Mouse (Mus musculus): ENCODE data around the gene Syce1. TPM values are rescaled to one million over a fixed set of nuclear protein-coding genes. Genes with fewer than 3 reads are reported as not detected.
"Not testable (repeated sequence)": the region's sequence is repeated elsewhere in the genome, so short reads cannot be mapped to it uniquely, and the experiment has no call there.

The Syce1 gene
- polyA plus RNA-seq, 1 experiment = 0.66 TPM

- DNase-seq (ENCODE audit: extremely low spot score in 1 of 2, low spot score in 1 of 2) = no peak
These were observed 7.1 kb downstream of the Syce1 start for GRCm38 (mm10) chr7:140780548-140780947.

GRCm38 (mm10) chr7:140765888-140766739 is 21.5 kb downstream of the Syce1 start:
- no peak for DNase-seq (ENCODE audit: extremely low spot score in 1 of 2, low spot score in 1 of 2)

GRCm38 (mm10) chr7:140765391-140765790 is 22.3 kb downstream of the Syce1 start:
- not testable (repeated sequence) for DNase-seq (ENCODE audit: extremely low spot score in 1 of 2, low spot score in 1 of 2)

GRCm38 (mm10) chr7:140763447-140764020 is 24.1 kb downstream of the Syce1 start, which contains the start of gene Cyp2e1:
Cyp2e1 (plus strand) TSS chr7:140763739.
- no peak for DNase-seq (ENCODE audit: extremely low spot score in 1 of 2, low spot score in 1 of 2)

GRCm38 (mm10) chr7:140760647-140761046 is 27.0 kb downstream of the Syce1 start:
- DNase-seq (ENCODE audit: extremely low spot score in 1 of 2, low spot score in 1 of 2) = no peak

GRCm38 (mm10) chr7:140756151-140756854 is 31.3 kb downstream of the Syce1 start:
- DNase-seq (ENCODE audit: extremely low spot score in 1 of 2, low spot score in 1 of 2) = no peak

GRCm38 (mm10) chr7:140754556-140754955 is 33.1 kb downstream of the Syce1 start:
- no peak for DNase-seq (ENCODE audit: extremely low spot score in 1 of 2, low spot score in 1 of 2)

- no peak for DNase-seq (ENCODE audit: extremely low spot score in 1 of 2, low spot score in 1 of 2)
These were observed 38.9 kb downstream of the Syce1 start for GRCm38 (mm10) chr7:140748827-140749160.

- no peak for DNase-seq (ENCODE audit: extremely low spot score in 1 of 2, low spot score in 1 of 2)
These were observed 39.4 kb downstream of the Syce1 start for GRCm38 (mm10) chr7:140748116-140748826.

- no peak for DNase-seq (ENCODE audit: extremely low spot score in 1 of 2, low spot score in 1 of 2)
These were observed 40.2 kb downstream of the Syce1 start for GRCm38 (mm10) chr7:140747402-140747801.

GRCm38 (mm10) chr7:140733162-140733561 is 54.5 kb downstream of the Syce1 start:
- peak in 1 of 2 experiments; percentile 39 for DNase-seq (ENCODE audit: extremely low spot score in 1 of 2, low spot score in 1 of 2)

Other genes with a start within 250 kb of the Syce1 start
- gene Olfr538, start 220.0 kb downstream of the Syce1 start, polyA plus RNA-seq (2012; rRNA removed) = not detected in 2 replicates
- 0.02 TPM in 1 of 2 replicates, not detected in the other for gene Olfr46, start 186.6 kb downstream of the Syce1 start, polyA plus RNA-seq (2012; rRNA removed)
- gene Olfr61, start 158.9 kb downstream of the Syce1 start, polyA plus RNA-seq (2012; rRNA removed) = 0.10 and 0.11 TPM in 2 replicates
- 0.19 TPM in 1 of 2 replicates, not detected in the other for gene Olfr53, start 141.4 kb downstream of the Syce1 start, polyA plus RNA-seq (2012; rRNA removed)
- 0.04 and 0.21 TPM in 2 replicates for gene Olfr539, start 127.9 kb downstream of the Syce1 start, polyA plus RNA-seq (2012; rRNA removed)
- gene Olfr45, start 105.9 kb downstream of the Syce1 start, polyA plus RNA-seq (2012; rRNA removed) = 0.06 TPM in 1 of 2 replicates, not detected in the other
- gene Olfr541, start 90.6 kb downstream of the Syce1 start, polyA plus RNA-seq (2012; rRNA removed) = 0.08 TPM in 1 of 2 replicates, not detected in the other
- gene Cyp2e1, start 24.1 kb downstream of the Syce1 start, polyA plus RNA-seq (2012; rRNA removed) = 0.32 and 0.95 TPM in 2 replicates
- 18.5 and 22.4 TPM in 2 replicates for gene Zfp941, start 34.3 kb upstream of the Syce1 start, polyA plus RNA-seq (2012; rRNA removed)
- 0.78 and 1.4 TPM in 2 replicates for gene Urah, start 47.2 kb upstream of the Syce1 start, polyA plus RNA-seq (2012; rRNA removed)
- 1.4 and 6.3 TPM in 2 replicates for gene Scgb1c1, start 57.7 kb upstream of the Syce1 start, polyA plus RNA-seq (2012; rRNA removed)
- gene Odf3, start 60.0 kb upstream of the Syce1 start, polyA plus RNA-seq (2012; rRNA removed) = 0.26 and 0.36 TPM in 2 replicates
- gene Gm45785, start 68.5 kb upstream of the Syce1 start, polyA plus RNA-seq (2012; rRNA removed) = 0.13 and 0.16 TPM in 2 replicates
- gene Ric8a, start 69.1 kb upstream of the Syce1 start, polyA plus RNA-seq (2012; rRNA removed) = 68.7 and 84.4 TPM in 2 replicates
- gene Bet1l, start 69.7 kb upstream of the Syce1 start, polyA plus RNA-seq (2012; rRNA removed) = 31.9 and 32.3 TPM in 2 replicates
- 92.8 and 99.7 TPM in 2 replicates for gene Psmd13, start 94.1 kb upstream of the Syce1 start, polyA plus RNA-seq (2012; rRNA removed)
- 116 and 137 TPM in 2 replicates for gene Sirt3, start 94.5 kb upstream of the Syce1 start, polyA plus RNA-seq (2012; rRNA removed)
- gene Cox8b, start 112.6 kb upstream of the Syce1 start, polyA plus RNA-seq (2012; rRNA removed) = 0.57 and 0.76 TPM in 2 replicates
- 0.17 and 0.18 TPM in 2 replicates for gene Nlrp6, start 133.1 kb upstream of the Syce1 start, polyA plus RNA-seq (2012; rRNA removed)
- gene Pgghg, start 153.5 kb upstream of the Syce1 start, polyA plus RNA-seq (2012; rRNA removed) = 6.9 and 7.1 TPM in 2 replicates
- 0.15 TPM in 1 of 2 replicates, not detected in the other for gene Ifitm5, start 162.4 kb upstream of the Syce1 start, polyA plus RNA-seq (2012; rRNA removed)
- gene Gm45717, start 168.1 kb upstream of the Syce1 start, polyA plus RNA-seq (2012; rRNA removed) = not detected in 2 replicates
- gene Ifitm2, start 168.1 kb upstream of the Syce1 start, polyA plus RNA-seq (2012; rRNA removed) = 46.6 and 48.9 TPM in 2 replicates
- gene Ifitm1, start 179.4 kb upstream of the Syce1 start, polyA plus RNA-seq (2012; rRNA removed) = 28.8 and 33.2 TPM in 2 replicates
- 72.6 and 82.1 TPM in 2 replicates for gene Ifitm3, start 222.9 kb upstream of the Syce1 start, polyA plus RNA-seq (2012; rRNA removed)
- 0.86 and 1.0 TPM in 2 replicates for gene Ifitm6, start 230.1 kb upstream of the Syce1 start, polyA plus RNA-seq (2012; rRNA removed)
- not detected in 2 replicates for gene Gm17387, start 241.3 kb upstream of the Syce1 start, polyA plus RNA-seq (2012; rRNA removed)

Data from frontal cortex, adult 2 months (tissue).